Mouse (Mus musculus) CD4-positive, CD25-positive, alpha-beta regulatory T cell (primary cell): ENCODE results near the gene Zfp11. TPM values are rescaled to one million over a fixed set of nuclear protein-coding genes. Genes with fewer than 3 reads are reported as not detected.

Source experiments
- polyA plus RNA-seq: library from polyadenylated mRNA; unstranded; fragments of 100-300 nt; shearing (Covaris generic); gene quantifications from one replicate; pipeline ENCODE4 v1.2.1, GENCODE M21; 2017

Zfp11 gene
- 3.6 TPM for polyA plus RNA-seq

DNA sequence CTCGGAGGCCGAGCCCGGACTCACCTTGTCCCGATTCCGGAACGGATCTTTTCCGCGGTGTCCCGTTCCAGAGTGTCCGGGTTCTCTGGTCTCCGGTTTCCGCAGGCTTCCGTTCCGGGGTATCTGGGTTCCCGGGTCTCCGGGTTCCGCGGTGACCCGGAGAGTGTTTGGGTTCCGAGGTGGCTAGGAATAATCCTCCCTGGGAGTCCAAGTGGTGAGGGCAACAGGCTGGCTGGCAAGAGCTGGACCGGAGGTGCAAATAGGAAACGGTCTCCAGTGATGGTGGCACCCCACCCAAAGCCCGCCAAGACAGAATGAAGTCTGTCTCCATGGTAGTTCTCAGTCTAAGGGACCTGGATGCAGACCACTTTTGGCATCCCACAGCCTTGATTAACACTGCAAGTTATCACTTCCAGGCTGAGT lies at the start of gene Zfp11:
TSS of gene Zfp11 (minus strand) at position 64 of the 423 bp plus-strand sequence.

DNA sequence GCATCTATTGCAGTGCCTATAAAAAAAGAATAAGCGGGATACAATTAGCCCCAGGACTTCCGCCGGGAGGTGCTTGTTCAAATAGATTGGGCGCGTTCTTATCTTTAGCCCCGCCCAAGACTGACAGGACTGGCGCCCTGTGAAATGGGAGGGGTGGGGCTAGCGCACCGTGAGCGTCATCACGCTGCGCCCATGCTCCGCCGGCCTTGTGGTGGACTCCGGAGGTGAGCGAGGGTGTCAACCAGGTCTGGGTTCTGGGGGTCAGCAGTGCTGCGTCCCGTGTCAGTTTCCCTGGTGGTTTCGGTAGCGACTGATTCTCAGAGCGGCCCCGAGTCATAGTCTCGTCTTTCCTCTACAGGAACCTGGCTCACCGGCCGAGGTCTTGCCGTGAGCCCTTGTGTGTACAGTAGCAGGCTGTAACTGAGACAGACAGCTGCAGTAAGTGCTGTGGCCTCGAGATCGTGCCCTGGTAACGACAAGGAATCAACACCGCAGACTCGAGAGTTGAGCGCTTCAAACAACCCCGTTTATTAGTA lies 45.5 kb upstream of the Zfp11 start, which contains the start of gene Mrps17:
TSS of gene Mrps17 (plus strand) at position 172 of the 536 bp plus-strand sequence.

GRCm38 (mm10) chr5:129708412-129708811 lies 38.5 kb upstream of the Zfp11 start, which contains the start of gene Sept14:
TSS of gene Sept14 (minus strand) at chr5:129708512.

Other genes starting within 250 kb of the Zfp11 start
- 52.7 TPM for gene Sfswap, start 168.9 kb downstream of the Zfp11 start, polyA plus RNA-seq
- gene Mmp17, start 85.9 kb downstream of the Zfp11 start, polyA plus RNA-seq = 0.69 TPM
- gene Sept14, start 38.4 kb upstream of the Zfp11 start, polyA plus RNA-seq = 0.17 TPM
- gene Mrps17, start 45.4 kb upstream of the Zfp11 start, polyA plus RNA-seq = 114 TPM
- 31.3 TPM for gene Nipsnap2, start 55.0 kb upstream of the Zfp11 start, polyA plus RNA-seq
- 60.2 TPM for gene Psph, start 117.3 kb upstream of the Zfp11 start, polyA plus RNA-seq
- gene Sumf2, start 176.9 kb upstream of the Zfp11 start, polyA plus RNA-seq = 25.1 TPM
- gene Chchd2, start 217.4 kb upstream of the Zfp11 start, polyA plus RNA-seq = 464 TPM
- gene Zbed5, start 225.6 kb upstream of the Zfp11 start, polyA plus RNA-seq = 3.1 TPM
- gene Phkg1, start 228.4 kb upstream of the Zfp11 start, polyA plus RNA-seq = 0.28 TPM
- gene Nupr1l, start 238.4 kb upstream of the Zfp11 start, polyA plus RNA-seq = 0.75 TPM